Mouse (Mus musculus): ENCODE measurements around the gene Ubiad1.

DNA sequence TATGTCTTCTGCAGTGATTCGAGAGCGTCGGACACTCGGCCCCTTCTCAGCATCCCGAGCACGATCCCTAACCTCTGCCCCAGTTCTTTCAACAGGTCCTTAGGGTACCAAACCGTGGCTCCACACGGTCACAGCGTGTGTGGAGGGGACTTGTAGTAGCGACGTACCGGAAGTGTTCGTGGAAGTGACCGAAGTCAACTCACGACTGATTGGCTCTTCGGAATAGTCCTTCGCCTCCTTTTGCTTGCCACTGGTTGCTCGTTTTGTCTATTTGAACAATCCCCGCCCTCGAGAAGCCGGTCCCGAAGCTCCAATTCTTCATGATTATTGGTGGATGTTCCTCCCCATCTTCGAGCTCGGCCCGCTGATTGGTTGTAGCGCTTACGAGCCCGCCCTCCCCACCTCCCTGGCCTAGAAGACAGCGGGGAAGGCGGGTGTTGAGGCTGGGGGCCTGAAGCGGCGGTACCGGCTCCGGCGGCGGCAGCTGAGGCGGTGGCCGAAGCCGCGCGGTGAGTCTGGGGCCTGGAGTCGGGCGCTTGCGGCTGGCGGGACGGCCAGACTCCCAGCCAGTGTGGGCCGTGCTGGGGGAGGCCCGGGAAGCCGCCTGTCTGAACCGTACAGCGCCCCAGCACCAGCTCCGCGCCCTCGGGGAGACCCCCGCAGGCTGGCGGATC, 3.7 kb upstream of the Ubiad1 start, which contains the start of gene Mtor:
- TF ChIP-seq CTCF (IDR thresholded peaks at IDR 0.05; ENCODE audit: insufficient read depth, low read depth, low read length) (no peak), POLR2A (IDR thresholded peaks at IDR 0.05; ENCODE audit: insufficient read depth, low read depth, low read length) (peak; percentile 65)

Measured in olfactory bulb, adult 2 months (tissue).